Mouse (Mus musculus) cerebellum, postnatal 25 days (tissue): Measurements from ENCODE around the gene Zfp458.

Experiments used
- DNase-seq, 2 experiments: peaks; one replicate each; pipeline ENCODE4 v3.0.0; 2021; ENCODE audit warnings: mixed read lengths in 2 of 2

Zfp458 gene

GRCm38 (mm10) chr13:67278314-67278713, at the start of gene Zfp458:
Gene Zfp458, minus strand, starts transcription at chr13:67278466.
- DNase-seq: no peak

GRCm38 (mm10) chr13:67306718-67307117, 28.5 kb upstream of the Zfp458 start:
- no peak for DNase-seq

- DNase-seq: peak; percentile 87 to 89
Observed at GRCm38 (mm10) chr13:67305822-67306672, 27.8 kb upstream of the Zfp458 start, which contains the start of gene Zfp457. Gene Zfp457, minus strand, starts transcription at chr13:67306485.

GRCm38 (mm10) chr13:67269383-67270065, 8.7 kb downstream of the Zfp458 start:
- peak in 1 of 2 experiments; percentile 3 for DNase-seq

- peak; percentile 72 to 76 for DNase-seq
Observed at GRCm38 (mm10) chr13:67268568-67269369, 9.5 kb downstream of the Zfp458 start.

GRCm38 (mm10) chr13:67214015-67214607, 64.2 kb downstream of the Zfp458 start:
- DNase-seq: no peak
